Mouse (Mus musculus) CD8-positive naive resting alpha-beta T cell, adult 2 months (primary cell): ENCODE results near the gene Thy1.

Experiments used
- DNase-seq, 2 experiments: peaks; one replicate each; pipeline ENCODE4 v3.0.0; 2022; ENCODE audit warnings: low read depth in 2 of 2, low spot score in 2 of 2

The Thy1 gene

GRCm38 (mm10) chr9:44081581-44081980, 38.4 kb downstream of the Thy1 start:
- DNase-seq, result no peak

GRCm38 (mm10) chr9:44082266-44082665, 39.1 kb downstream of the Thy1 start:
- no peak for DNase-seq

DNA sequence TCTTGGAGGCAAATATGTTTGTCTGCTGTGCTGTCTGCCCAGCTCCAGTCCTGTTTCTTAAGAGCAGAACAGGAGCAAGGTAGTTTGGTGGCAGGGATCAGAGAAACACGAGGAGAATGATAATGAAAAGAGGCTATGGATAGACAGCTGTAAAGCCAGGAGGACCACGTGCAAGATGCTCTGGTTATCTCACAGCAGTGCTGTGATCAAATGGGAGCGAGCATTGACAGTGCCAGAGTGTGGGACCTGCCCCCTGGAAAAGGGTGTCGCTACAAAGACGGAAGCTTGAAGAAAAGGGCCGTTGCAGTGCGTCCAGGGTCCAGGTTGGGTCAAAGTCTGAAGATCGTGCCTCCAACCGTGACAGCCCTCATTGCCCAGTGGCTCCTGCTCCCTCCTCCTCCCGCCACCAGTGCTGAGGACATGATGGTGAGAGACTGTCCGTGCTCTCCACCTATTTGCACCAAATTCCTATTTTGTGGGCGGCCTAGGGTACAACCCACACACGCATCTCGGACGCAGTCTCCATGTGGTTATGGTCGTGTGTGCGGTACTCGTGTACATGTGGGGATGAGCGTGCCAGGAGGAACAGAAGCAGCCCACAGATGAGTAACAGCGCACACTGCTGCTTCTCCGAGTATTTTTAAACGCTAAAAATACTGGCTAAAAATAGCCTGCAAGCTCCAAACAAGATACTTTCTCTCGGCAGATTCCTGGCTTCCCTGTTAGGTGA, 40.4 kb downstream of the Thy1 start:
- DNase-seq, result no peak

- DNase-seq, result no peak
Measured at GRCm38 (mm10) chr9:44084236-44084635, 41.1 kb downstream of the Thy1 start.

DNA sequence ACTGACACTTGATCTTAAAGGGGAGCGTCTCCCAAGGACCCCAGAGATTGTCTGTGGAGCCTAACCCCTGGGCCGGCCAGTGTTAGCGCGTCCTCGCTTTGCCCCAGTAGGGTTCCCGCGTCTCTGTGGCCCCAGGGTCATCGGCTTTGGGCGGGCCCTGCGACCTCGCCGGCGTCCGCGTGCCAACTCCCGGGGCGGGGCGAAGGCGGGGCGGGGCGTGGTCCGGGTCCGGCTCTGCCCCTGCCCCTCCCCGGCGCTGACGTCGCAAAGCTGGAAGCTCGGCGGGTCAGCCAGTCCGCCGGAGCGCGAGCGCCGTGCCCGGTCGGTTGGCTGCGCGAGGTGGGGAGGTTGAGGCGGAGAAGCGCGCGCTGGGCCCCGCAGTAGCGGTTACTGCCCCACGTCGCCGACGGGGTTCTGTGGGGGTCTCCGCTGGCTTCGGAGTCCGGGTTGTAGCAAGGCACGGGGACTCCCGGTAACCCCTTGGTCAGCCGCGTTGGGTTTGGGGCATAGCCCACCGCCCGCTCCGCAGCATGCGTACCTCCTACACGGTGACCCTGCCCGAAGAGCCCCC, 41.6 kb downstream of the Thy1 start:
- peak in 1 of 2 experiments; percentile 35 for DNase-seq

DNA sequence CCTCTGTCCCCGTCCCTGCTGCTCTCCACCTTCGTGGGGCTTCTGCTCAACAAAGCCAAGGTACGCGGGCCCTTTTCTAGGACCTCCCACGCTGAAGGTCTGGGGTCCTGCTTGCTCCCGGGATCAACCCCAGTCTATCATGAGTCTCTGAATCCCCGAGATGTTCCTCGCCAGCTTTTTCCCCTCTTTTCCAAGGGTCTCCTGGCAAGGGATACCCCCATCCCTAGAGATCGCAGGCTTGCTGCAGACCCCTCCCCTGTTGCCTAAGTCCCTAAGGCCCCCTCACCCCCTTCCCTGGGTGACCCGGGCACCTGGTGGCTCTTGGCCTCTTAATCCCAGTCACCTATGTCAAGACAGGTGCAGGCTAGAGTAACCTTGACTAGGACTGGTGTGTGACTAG, 42.1 kb downstream of the Thy1 start:
- no peak for DNase-seq

DNA sequence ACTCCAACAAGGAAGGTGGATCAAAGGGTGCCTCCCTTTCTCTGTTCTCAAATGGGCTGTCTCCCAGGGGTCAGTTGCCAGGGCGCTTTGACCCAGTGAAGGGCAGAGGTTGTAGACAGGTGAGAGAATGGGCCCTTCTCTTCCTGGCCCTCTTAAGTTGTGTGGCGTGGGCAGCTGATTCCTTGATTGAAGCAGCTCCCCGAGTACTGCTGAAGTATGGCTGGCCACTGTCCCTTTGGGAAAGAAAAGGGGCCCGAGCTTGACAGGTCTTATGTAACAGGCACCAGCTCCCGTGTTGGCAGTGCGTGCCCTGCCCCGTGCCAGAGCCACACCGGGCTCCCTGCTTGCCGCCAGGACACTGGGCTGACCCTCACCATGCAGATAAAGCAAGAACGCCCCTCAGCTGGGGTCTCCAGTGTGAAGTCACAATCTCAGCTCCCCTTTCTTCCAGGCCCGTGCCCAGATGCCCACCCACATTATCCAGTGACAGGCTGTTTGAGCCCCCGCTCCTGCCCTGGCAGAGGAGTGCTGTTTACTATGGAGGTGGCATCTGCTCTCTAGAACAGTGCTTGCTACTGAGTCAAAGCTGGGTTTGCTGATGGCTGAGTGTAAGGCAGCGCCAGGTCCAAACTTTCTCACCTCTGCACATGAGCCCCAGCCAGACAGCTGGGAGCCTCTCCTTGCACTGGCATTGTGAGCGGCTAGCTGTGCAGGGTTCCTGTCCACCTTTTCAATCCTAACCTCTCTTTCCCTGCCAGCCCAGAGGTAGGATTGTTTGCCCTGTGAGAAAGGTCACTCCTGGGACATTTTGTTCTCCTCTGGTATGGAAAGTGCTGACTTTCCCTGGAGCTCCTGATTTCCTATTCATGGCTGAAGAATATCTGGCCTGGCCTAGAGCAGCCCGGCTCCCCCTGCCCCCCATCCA, 42.8 kb downstream of the Thy1 start:
- DNase-seq, result no peak

- DNase-seq, result no peak
Measured at GRCm38 (mm10) chr9:44086960-44087359, 43.8 kb downstream of the Thy1 start.

DNA sequence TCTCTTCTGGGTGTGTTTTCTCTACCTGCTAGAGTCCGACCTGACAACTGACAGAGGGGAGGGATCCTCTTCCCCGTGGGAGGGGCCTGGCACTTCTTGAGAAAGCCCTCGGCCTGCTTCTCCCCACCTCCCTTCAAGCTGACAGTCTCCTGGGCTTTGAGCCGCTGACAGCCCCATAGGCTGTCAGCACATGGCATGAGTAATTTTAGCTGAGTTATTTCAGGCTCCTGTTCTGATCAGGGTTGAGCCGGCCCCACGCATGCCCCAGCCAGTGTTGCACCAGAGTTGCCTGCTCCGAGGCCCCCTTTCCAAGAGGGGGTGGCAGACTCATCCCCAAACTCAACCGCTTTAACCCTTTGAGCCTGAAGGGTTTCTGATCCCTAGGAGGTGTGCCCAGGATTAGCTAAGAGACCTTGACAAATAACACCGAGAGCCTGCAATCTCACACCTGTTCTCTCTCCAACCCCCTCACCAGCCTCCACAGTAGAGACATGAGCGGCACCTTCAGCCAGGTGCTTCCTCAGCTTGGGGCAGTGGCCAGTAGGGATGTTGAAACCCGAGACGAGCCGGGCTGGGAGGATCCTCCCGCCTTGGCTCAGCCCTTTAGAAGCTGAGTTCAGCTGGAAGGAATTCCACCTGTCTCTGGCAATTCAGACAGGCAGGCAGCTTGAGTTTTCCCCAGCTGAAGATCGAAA, 44.7 kb downstream of the Thy1 start:
- DNase-seq, result no peak

DNA sequence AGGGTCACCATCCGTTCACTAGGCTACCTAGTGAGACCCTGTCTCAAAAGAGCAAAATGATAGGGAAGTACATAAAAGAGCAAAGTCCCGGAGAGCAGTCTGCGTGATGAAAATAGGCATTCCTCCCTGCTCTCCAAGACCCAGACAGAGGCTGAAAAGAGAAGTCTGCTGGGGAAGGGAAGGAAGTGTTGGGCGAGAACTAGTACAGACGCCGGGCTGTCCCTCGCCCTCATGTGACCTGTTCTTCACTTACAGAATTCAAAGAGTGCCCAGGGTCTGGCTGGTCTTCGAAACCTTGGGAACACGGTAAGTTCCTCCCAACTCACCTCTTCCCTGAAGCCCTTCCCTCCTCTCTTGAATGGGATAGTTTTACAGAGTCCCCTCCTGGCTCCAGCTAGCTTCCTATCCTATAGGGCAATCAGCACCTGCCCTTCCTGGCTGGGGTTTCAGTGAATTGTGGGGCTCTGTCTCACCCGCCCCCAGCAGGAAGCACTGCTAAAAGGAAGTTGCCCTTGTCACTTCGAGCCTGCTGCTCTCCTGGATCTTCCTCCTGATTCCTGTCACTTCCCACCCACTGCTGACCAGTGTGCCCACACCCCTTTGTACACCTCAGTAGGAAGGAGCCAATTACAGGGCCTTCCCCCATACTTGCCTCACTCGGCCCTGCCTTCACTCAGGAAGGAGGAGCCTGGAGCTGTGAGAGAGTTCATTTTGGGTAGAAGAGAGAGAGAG, 45.9 kb downstream of the Thy1 start:
- DNase-seq, result no peak

DNA sequence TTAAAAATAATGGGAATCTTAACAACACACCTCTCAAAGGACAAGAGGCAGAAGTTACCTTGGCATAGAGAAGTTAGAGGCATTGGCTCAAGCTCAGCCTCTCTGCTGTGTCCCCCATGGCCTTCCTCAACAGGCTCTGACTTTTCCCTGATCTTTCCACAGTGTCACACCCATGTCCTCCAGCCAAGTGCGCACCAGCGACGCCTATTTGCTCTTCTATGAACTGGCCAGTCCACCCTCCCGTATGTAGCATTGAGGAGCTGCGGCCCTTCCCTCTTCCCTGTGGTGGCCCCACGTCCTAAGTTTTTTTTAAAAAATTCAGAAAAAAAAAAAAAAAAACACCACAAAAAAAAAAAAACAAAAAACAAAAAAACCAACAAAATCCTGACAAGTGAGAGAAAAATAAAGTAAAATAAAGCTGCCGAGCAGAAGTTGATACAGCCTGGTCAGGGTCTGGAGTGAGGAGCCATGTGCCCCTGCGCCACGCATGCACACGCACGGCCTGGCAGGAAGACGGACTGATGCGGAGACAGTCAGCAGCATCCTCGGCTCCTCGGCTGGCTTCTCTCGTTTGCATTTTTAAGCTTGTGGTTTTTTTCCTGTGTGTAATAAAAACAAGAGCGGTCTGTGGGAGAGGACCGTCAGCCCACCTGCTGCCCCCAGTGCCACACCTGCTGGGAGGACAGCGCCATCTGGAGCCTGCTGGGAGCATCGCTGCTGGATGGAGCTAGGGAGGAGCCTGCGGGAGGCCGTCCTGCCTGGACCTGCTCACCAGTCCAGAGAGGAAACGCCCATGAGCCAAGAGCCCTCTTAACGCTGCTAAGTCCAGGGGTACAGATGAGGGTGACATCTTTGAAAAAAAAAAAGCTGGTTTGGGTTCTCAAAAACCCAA, 50.7 kb downstream of the Thy1 start:
- peak; percentile 76 to 78 for DNase-seq

GRCm38 (mm10) chr9:44094737-44095136, 51.6 kb downstream of the Thy1 start:
- DNase-seq, result no peak

- DNase-seq, result no peak
Measured at GRCm38 (mm10) chr9:44095781-44096180, 52.6 kb downstream of the Thy1 start.

DNA sequence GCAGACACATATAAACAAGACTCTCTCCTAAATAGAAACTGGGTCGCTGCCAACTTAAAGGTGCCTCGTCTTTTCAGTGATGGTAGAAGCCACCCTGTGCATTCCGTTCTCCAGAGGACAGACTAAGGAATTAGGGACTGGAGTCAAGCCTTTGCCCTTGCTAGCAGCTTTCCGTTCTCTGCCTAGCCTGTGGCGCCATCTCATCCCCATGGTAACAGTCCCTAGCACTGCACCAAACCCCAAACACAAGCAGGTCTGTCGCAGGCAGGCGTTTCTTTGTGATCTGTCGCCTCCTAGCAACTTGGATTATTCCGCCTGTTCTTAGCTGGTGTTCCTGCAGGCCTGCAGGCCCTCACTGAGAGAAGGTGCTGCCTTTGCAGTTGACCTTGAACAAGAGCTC, 53.4 kb downstream of the Thy1 start:
- no peak for DNase-seq
